Mouse (Mus musculus) cerebellum, adult 18-20 months (tissue): ENCODE data around the gene Chd2.

Source experiments
- DNase-seq, 2 experiments: peaks; one replicate each; pipeline ENCODE4 v3.0.0; 2021

Gene Chd2

DNA sequence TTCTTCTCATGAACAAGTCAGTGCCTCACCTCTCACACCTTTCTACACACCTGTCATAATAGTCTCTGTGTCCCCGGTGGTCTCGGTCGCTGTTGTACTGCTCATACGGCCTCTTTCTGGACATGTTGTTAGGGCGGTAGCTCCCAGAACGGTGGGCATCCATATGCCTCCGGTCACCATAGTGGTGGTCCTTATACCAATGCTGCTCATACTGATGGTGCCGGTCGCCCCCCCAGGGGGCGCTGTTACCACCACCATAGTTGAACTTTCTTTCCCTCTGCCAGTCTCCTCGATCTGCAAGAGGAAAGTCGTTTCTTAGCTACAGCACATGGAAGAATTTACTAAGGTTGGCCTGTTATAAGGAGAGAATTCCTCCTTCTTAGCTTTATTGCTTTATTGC lies 105.9 kb downstream of the Chd2 start:
- no peak for DNase-seq

- no peak for DNase-seq
Measured at GRCm38 (mm10) chr7:73434336-73434677, 107.3 kb downstream of the Chd2 start.

GRCm38 (mm10) chr7:73433637-73434335 lies 107.8 kb downstream of the Chd2 start:
- no peak for DNase-seq

GRCm38 (mm10) chr7:73428525-73428924 lies 113.1 kb downstream of the Chd2 start:
- no peak for DNase-seq

DNA sequence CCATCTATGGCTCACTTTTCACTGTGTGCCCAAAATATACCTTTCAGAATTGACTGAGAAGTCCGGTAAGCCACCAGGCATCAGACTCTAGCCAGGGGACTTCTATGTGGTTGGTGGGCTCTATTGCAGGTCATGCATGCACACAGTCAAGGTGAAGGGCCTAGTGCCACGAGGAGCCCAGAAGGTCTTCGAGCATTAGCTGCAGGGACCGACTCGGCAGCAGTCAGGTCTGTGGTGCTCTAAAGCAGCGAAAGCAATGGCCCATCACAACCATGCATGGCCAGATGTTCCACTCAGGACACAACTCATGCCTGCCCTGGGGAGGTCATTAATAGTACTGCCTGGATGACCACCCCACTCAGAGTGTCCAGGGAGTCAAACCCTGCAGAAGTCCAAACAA lies 113.8 kb downstream of the Chd2 start:
- no peak for DNase-seq

GRCm38 (mm10) chr7:73426752-73427386 lies 114.8 kb downstream of the Chd2 start:
- DNase-seq, result no peak

- no peak for DNase-seq
Measured at GRCm38 (mm10) chr7:73426235-73426634, 115.4 kb downstream of the Chd2 start.

DNA sequence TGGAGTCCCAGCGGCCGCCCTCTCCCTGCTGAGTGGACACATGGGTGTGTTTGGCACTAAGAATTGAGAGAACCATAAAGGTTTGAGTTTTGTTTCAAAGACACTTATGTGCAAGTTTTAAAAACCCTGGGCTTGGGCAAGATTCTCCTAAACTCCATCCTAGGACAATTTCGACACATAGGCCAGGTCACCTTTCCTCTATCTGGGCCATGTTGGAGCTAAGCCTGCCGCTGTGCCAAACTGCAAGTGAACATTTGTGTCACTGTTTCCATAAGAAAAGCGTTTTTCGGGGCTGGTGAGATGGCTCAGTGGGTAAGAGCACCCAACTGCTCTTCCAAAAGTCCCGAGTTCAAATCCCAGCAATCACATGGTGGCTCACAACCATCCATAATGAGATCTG lies 116.2 kb downstream of the Chd2 start:
- DNase-seq, result no peak

DNA sequence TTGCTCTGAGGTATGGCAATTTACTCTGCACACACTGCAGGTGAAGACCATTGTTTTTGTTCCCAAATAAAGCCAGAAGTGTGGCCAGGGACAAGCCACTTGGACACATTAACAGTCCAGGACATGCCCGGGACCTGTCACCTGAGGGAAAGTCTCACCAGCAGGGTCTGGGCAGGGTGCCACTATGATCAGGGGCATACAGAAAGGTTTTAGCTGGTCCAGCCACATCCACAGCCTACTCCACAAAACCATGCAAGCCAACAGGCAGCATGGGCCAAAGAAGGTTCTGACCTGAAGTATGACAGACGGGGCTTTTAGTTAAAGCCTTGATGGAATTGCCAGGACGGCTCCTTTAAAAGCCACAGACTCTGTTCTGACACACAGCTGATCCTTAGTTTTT lies 116.9 kb downstream of the Chd2 start:
- peak; percentile 47 to 59 for DNase-seq

GRCm38 (mm10) chr7:73424243-73424642 lies 117.4 kb downstream of the Chd2 start:
- DNase-seq, result no peak

- no peak for DNase-seq
Measured at GRCm38 (mm10) chr7:73423236-73423635, 118.4 kb downstream of the Chd2 start.

- peak; percentile 75 to 87 for DNase-seq
Measured at GRCm38 (mm10) chr7:73422223-73423113, 119.2 kb downstream of the Chd2 start.

- DNase-seq, result no peak
Measured at GRCm38 (mm10) chr7:73421278-73422015, 120.2 kb downstream of the Chd2 start.

- no peak for DNase-seq
Measured at GRCm38 (mm10) chr7:73420827-73421226, 120.8 kb downstream of the Chd2 start.

GRCm38 (mm10) chr7:73419375-73419774 lies 122.3 kb downstream of the Chd2 start:
- no peak for DNase-seq

DNA sequence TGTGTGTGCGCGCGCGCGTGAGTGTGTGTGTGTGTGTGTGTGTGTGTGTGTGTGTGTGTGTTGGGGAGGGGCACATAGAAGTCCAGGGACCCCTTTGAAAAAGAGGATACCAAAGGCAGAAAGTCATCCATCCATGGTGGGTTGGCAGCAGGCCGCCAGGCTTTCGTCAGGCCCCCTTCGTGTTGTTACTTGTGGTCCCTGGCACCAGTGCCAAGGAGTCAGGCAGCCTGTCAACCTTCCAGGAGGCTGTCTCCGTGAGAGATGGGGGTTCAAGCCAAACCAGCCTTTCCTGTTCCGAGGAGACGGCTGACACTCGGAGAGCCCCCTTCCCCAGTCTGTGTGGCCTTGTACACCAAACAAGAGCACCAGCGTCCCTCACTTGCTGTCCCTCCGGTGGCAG lies 127.4 kb downstream of the Chd2 start:
- DNase-seq, result no peak

- no peak for DNase-seq
Measured at GRCm38 (mm10) chr7:73412419-73412818, 129.2 kb downstream of the Chd2 start.

DNA sequence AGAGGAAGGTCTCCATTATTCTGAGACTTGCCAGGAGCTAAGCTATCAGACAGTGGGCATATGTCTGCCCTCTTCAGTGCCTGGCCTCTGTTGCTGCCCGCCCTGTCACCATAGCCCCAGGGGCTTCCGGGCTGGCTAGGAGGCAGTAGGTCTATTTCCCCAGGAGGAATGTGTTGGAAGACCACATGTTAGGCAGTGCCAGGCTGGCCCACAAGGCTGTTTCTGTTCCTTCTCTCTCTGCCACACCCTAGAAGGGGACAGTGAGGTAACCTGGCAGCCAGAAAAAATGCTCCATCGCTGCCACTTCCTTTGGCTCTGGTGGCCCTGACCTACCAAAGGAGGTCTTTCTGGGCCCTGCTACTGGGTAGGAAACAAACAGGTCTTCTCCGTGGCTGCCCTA lies 129.6 kb downstream of the Chd2 start:
- DNase-seq, result no peak

DNA sequence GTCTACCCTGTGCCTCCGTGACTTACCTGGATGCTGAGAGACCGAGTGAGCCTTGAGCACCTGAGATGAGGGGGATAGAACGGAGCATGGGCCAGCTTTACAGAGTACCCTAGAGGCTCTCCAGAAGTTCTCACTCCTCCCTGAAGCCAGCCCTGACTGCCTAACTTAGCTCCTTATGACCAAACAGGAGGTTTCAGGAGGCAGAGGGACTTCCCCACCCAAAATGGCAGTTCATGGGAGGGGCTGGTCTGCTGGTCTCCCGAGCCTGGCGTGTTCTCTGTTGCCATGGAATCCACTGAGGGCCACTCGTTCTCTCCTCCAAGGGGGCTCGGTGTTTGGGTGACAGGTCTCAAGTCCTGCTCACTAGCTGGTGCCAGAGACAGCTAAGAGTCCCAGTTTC lies 130.1 kb downstream of the Chd2 start:
- no peak for DNase-seq

- DNase-seq, result no peak
Measured at GRCm38 (mm10) chr7:73405550-73405949, 136.1 kb downstream of the Chd2 start.

GRCm38 (mm10) chr7:73403538-73403937 lies 138.1 kb downstream of the Chd2 start:
- no peak for DNase-seq

GRCm38 (mm10) chr7:73402671-73403070 lies 139.0 kb downstream of the Chd2 start:
- no peak for DNase-seq

DNA sequence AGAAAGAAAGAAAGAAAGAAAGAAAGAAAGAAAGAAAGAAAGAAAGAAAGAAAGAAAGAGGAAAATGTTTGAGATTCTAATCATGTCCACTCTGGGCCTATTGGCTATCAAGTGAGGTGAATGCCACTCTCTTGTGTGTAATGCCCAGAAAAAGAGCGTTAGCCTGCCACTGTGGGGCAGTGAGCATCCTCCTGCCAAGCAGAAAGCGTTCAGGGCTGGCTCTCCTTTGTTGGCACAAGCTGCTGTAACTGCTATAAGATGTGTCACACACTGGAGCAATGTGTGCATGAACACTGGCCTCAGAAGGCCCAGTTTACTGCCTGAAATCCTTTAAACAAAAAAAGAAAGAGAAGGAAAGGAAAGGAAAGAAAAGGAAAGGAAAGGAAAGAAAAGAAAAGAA lies 139.5 kb downstream of the Chd2 start:
- no peak for DNase-seq
